Mouse (Mus musculus) myocyte (in vitro differentiated cells): ENCODE results near the gene Rhbdd2.
"Not testable (repeated sequence)": the region's sequence is repeated elsewhere in the genome, so short reads cannot be mapped to it uniquely, and the experiment has no call there.

Experiments
- TCF12 ChIP-seq: IDR thresholded peaks from one replicate; pipeline ENCODE4 v1.6.1; 2011; ENCODE audit warnings: mild to moderate bottlenecking, control low read depth; ENCODE audit not compliant: poor library complexity, insufficient read depth, severe bottlenecking
- USF1 ChIP-seq: IDR thresholded peaks from one replicate; pipeline ENCODE4 v1.6.1; 2011; ENCODE audit warnings: low read depth, mild to moderate bottlenecking, control low read depth, moderate library complexity

GRCm38 (mm10) chr5:135604643-135605042 is 27.8 kb upstream of the Rhbdd2 start:
- TF ChIP-seq USF1, TCF12: not testable (repeated sequence)
